Mouse (Mus musculus): ENCODE results near the gene Cacna1f.

DNA sequence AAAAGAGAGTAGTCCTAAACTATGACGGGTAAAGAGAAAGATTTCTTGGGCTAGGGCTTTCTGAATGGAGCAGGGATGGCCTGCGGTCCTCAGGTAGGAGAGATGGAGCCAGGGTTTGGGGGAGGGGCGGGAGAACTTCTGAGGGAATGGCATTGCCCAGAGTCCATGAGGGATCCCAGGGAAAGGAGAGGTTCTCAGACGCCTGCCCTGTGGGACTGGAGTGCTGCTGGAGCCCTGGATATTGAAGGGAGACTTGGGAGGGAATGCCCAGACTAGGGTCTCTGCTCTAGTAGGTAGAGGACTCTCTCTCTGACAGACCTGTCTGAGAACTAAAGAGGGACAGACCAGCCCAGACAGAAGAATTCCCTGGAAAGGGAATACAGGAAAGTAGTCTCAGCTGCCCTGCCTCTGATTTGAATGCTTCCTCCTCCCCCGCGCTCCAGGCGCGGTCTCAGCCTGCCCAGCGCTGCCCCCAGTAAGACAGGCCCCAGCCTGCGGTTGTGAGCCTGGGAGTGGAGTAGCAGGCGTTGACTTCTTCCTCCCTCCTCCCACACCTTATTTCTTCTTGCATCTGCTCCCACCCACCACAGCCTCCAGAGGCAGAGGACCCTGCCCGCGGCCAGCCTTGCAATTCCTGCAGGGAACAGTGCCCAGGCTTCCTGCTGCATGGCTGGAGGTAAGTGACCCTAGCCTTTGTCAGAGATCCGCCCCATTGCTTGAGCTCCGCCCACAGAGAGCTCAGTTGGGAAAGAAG is 51.3 kb downstream of the Cacna1f start:
- TF ChIP-seq CTCF (IDR thresholded peaks at IDR 0.05; ENCODE audit: control insufficient read depth, insufficient read depth, insufficient read length), result no peak
- TF ChIP-seq MYOD1 (IDR thresholded peaks at IDR 0.05; ENCODE audit: control insufficient read depth, insufficient read length, low read depth), result no peak
- TF ChIP-seq CEBPB (IDR thresholded peaks at IDR 0.05; ENCODE audit: low read depth), result no peak
- no peak for TF ChIP-seq MYOG (IDR thresholded peaks at IDR 0.05; ENCODE audit: control insufficient read depth, extremely low read depth, insufficient read length)
